Mouse (Mus musculus): ENCODE measurements around the gene Eci1. TPM values are rescaled to one million over a fixed set of nuclear protein-coding genes. Genes with fewer than 3 reads are reported as not detected.
"Not testable (repeated sequence)": the region's sequence is repeated elsewhere in the genome, so short reads cannot be mapped to it uniquely, and the experiment has no call there.

Gene Eci1
- total RNA-seq, 1 experiment from 2014 or later, result 36.2 TPM

- no peak for ATAC-seq (replicated peaks; ENCODE audit: insufficient number of reproducible peaks, low FRiP score, low TSS enrichment, poor library complexity, severe bottlenecking)
Measured at GRCm38 (mm10) chr17:24429201-24429983, 3.0 kb downstream of the Eci1 start.

- ATAC-seq (replicated peaks; ENCODE audit: insufficient number of reproducible peaks, low FRiP score, low TSS enrichment, poor library complexity, severe bottlenecking), result peak; percentile 79
Measured at GRCm38 (mm10) chr17:24437016-24437415, 10.6 kb downstream of the Eci1 start.

- ATAC-seq (replicated peaks; ENCODE audit: insufficient number of reproducible peaks, low FRiP score, low TSS enrichment, poor library complexity, severe bottlenecking), result no peak
Measured at GRCm38 (mm10) chr17:24440377-24440776, 13.9 kb downstream of the Eci1 start.

GRCm38 (mm10) chr17:24441148-24441547 is 14.7 kb downstream of the Eci1 start:
- ATAC-seq (replicated peaks; ENCODE audit: insufficient number of reproducible peaks, low FRiP score, low TSS enrichment, poor library complexity, severe bottlenecking), result no peak

GRCm38 (mm10) chr17:24442107-24442506 is 15.7 kb downstream of the Eci1 start:
- ATAC-seq (replicated peaks; ENCODE audit: insufficient number of reproducible peaks, low FRiP score, low TSS enrichment, poor library complexity, severe bottlenecking), result no peak

- no peak for ATAC-seq (replicated peaks; ENCODE audit: insufficient number of reproducible peaks, low FRiP score, low TSS enrichment, poor library complexity, severe bottlenecking)
Measured at GRCm38 (mm10) chr17:24442632-24443155, 16.3 kb downstream of the Eci1 start, which contains the start of gene Dnase1l2. Dnase1l2 (minus strand) TSS chr17:24443105.

GRCm38 (mm10) chr17:24443409-24443808 is 17.0 kb downstream of the Eci1 start:
- ATAC-seq (replicated peaks; ENCODE audit: insufficient number of reproducible peaks, low FRiP score, low TSS enrichment, poor library complexity, severe bottlenecking), result no peak

GRCm38 (mm10) chr17:24446590-24446989 is 20.1 kb downstream of the Eci1 start:
- ATAC-seq (replicated peaks; ENCODE audit: insufficient number of reproducible peaks, low FRiP score, low TSS enrichment, poor library complexity, severe bottlenecking), result no peak

- no peak for ATAC-seq (replicated peaks; ENCODE audit: insufficient number of reproducible peaks, low FRiP score, low TSS enrichment, poor library complexity, severe bottlenecking)
Measured at GRCm38 (mm10) chr17:24449507-24449906, 23.1 kb downstream of the Eci1 start.

GRCm38 (mm10) chr17:24451220-24451619 is 24.8 kb downstream of the Eci1 start:
- ATAC-seq (replicated peaks; ENCODE audit: insufficient number of reproducible peaks, low FRiP score, low TSS enrichment, poor library complexity, severe bottlenecking), result no peak

GRCm38 (mm10) chr17:24453372-24453771 is 26.9 kb downstream of the Eci1 start:
- no peak for ATAC-seq (replicated peaks; ENCODE audit: insufficient number of reproducible peaks, low FRiP score, low TSS enrichment, poor library complexity, severe bottlenecking)

- ATAC-seq (replicated peaks; ENCODE audit: insufficient number of reproducible peaks, low FRiP score, low TSS enrichment, poor library complexity, severe bottlenecking), result no peak
Measured at GRCm38 (mm10) chr17:24454218-24454755, 27.8 kb downstream of the Eci1 start.

GRCm38 (mm10) chr17:24454756-24455522 is 28.5 kb downstream of the Eci1 start:
- peak; percentile 97 for ATAC-seq (replicated peaks; ENCODE audit: insufficient number of reproducible peaks, low FRiP score, low TSS enrichment, poor library complexity, severe bottlenecking)

GRCm38 (mm10) chr17:24455523-24456206 is 29.2 kb downstream of the Eci1 start:
- not testable (repeated sequence) for ATAC-seq (replicated peaks; ENCODE audit: insufficient number of reproducible peaks, low FRiP score, low TSS enrichment, poor library complexity, severe bottlenecking)

- ATAC-seq (replicated peaks; ENCODE audit: insufficient number of reproducible peaks, low FRiP score, low TSS enrichment, poor library complexity, severe bottlenecking), result peak; percentile 61
Measured at GRCm38 (mm10) chr17:24461580-24461979, 35.1 kb downstream of the Eci1 start.

- ATAC-seq (replicated peaks; ENCODE audit: insufficient number of reproducible peaks, low FRiP score, low TSS enrichment, poor library complexity, severe bottlenecking), result no peak
Measured at GRCm38 (mm10) chr17:24462932-24463331, 36.5 kb downstream of the Eci1 start.

GRCm38 (mm10) chr17:24463374-24464133 is 37.1 kb downstream of the Eci1 start:
- peak; percentile 24; the same call in 1 of the 2 replicates for ATAC-seq (replicated peaks; ENCODE audit: insufficient number of reproducible peaks, low FRiP score, low TSS enrichment, poor library complexity, severe bottlenecking)

- no peak for ATAC-seq (replicated peaks; ENCODE audit: insufficient number of reproducible peaks, low FRiP score, low TSS enrichment, poor library complexity, severe bottlenecking)
Measured at GRCm38 (mm10) chr17:24468636-24469246, 42.3 kb downstream of the Eci1 start.
